Mouse (Mus musculus): ENCODE measurements around the gene Phf2. TPM values are rescaled to one million over a fixed set of nuclear protein-coding genes. Genes with fewer than 3 reads are reported as not detected.

Phf2 gene
- polyA plus RNA-seq, 1 experiment from 2014 or later, result 9.9 TPM

GRCm38 (mm10) chr13:48864673-48865356, 6.1 kb downstream of the Phf2 start:
- H3K27ac ChIP-seq (ENCODE audit: low read depth), result no peak overlapping the region
- H3K9me3 ChIP-seq (ENCODE audit: control insufficient read depth, low read length), result no peaks in the 10 kb centered on the region
- H3K27me3 ChIP-seq (replicated peaks; ENCODE audit: control insufficient read depth, insufficient read depth, low read length), result no peaks in the 10 kb centered on the region
- no peaks in the 10 kb centered on the region for H3K36me3 ChIP-seq (ENCODE audit: control insufficient read depth, insufficient read depth, low read length)
- no peak for ATAC-seq (replicated peaks; ENCODE audit: low FRiP score, low TSS enrichment, low read depth)
- peaks cover 42% of the 10 kb centered on the region for H3K4me1 ChIP-seq (replicated peaks; ENCODE audit: control insufficient read depth, insufficient read depth, low read length)
- no peak overlapping the region for H3K4me2 ChIP-seq (ENCODE audit: low read length)
- no peak for DNase-seq (ENCODE audit: low spot score)
- H3K9ac ChIP-seq (ENCODE audit: low read length), result no peak overlapping the region
- no peak overlapping the region for H3K4me3 ChIP-seq (ENCODE audit: low read depth, low read length)
- WGBS, result 69% methylated on average over 12 of the region's 12 CpGs

- Histone ChIP-seq H3K4me3 (ENCODE audit: low read depth, low read length) (no peak overlapping the region), H3K36me3 (ENCODE audit: control insufficient read depth, insufficient read depth, low read length) (no peaks in the 10 kb centered on the region), H3K4me2 (ENCODE audit: low read length) (no peak overlapping the region), H3K4me1 (replicated peaks; ENCODE audit: control insufficient read depth, insufficient read depth, low read length) (peaks cover 34% of the 10 kb centered on the region), H3K27ac (ENCODE audit: low read depth) (no peak overlapping the region), H3K9me3 (ENCODE audit: control insufficient read depth, low read length) (no peaks in the 10 kb centered on the region), H3K27me3 (replicated peaks; ENCODE audit: control insufficient read depth, insufficient read depth, low read length) (no peaks in the 10 kb centered on the region), H3K9ac (ENCODE audit: low read length) (no peak overlapping the region)
- no peak for ATAC-seq (replicated peaks; ENCODE audit: low FRiP score, low TSS enrichment, low read depth)
- DNase-seq (ENCODE audit: low spot score), result no peak
- 55% methylated on average over 9 of the region's 9 CpGs for WGBS
These were observed 7.4 kb downstream of the Phf2 start for GRCm38 (mm10) chr13:48863556-48863955.

GRCm38 (mm10) chr13:48861913-48862312, 9.0 kb downstream of the Phf2 start:
- WGBS, result 90% methylated on average over 1 of the region's 1 CpGs
- no peak overlapping the region for H3K4me3 ChIP-seq (ENCODE audit: low read depth, low read length)
- H3K27me3 ChIP-seq (replicated peaks; ENCODE audit: control insufficient read depth, insufficient read depth, low read length), result no peaks in the 10 kb centered on the region
- no peak overlapping the region for H3K27ac ChIP-seq (ENCODE audit: low read depth)
- no peak overlapping the region for H3K9ac ChIP-seq (ENCODE audit: low read length)
- DNase-seq (ENCODE audit: low spot score) (no peak), ATAC-seq (replicated peaks; ENCODE audit: low FRiP score, low TSS enrichment, low read depth) (no peak)
- no peaks in the 10 kb centered on the region for H3K9me3 ChIP-seq (ENCODE audit: control insufficient read depth, low read length)
- H3K4me1 ChIP-seq (replicated peaks; ENCODE audit: control insufficient read depth, insufficient read depth, low read length), result peaks cover 38% of the 10 kb centered on the region
- H3K4me2 ChIP-seq (ENCODE audit: low read length), result no peak overlapping the region
- H3K36me3 ChIP-seq (ENCODE audit: control insufficient read depth, insufficient read depth, low read length), result no peaks in the 10 kb centered on the region

- DNase-seq (ENCODE audit: low spot score), result no peak
- H3K9ac ChIP-seq (ENCODE audit: low read length), result no peak overlapping the region
- no peak overlapping the region for H3K4me2 ChIP-seq (ENCODE audit: low read length)
- no peaks in the 10 kb centered on the region for H3K27me3 ChIP-seq (replicated peaks; ENCODE audit: control insufficient read depth, insufficient read depth, low read length)
- no peak overlapping the region for H3K27ac ChIP-seq (ENCODE audit: low read depth)
- H3K4me1 ChIP-seq (replicated peaks; ENCODE audit: control insufficient read depth, insufficient read depth, low read length), result peaks cover 45% of the 10 kb centered on the region
- no peaks in the 10 kb centered on the region for H3K36me3 ChIP-seq (ENCODE audit: control insufficient read depth, insufficient read depth, low read length)
- H3K9me3 ChIP-seq (ENCODE audit: control insufficient read depth, low read length), result no peaks in the 10 kb centered on the region
- no peak overlapping the region for H3K4me3 ChIP-seq (ENCODE audit: low read depth, low read length)
- 55% methylated on average over 4 of the region's 4 CpGs for WGBS
- no peak for ATAC-seq (replicated peaks; ENCODE audit: low FRiP score, low TSS enrichment, low read depth)
These were observed 12.1 kb downstream of the Phf2 start for GRCm38 (mm10) chr13:48858779-48859178.

GRCm38 (mm10) chr13:48858054-48858453, 12.9 kb downstream of the Phf2 start:
- no peak for DNase-seq (ENCODE audit: low spot score)
- H3K27ac ChIP-seq (ENCODE audit: low read depth), result no peak overlapping the region; the same call in 1 of the 2 replicates
- H3K9me3 ChIP-seq (ENCODE audit: control insufficient read depth, low read length), result no peaks in the 10 kb centered on the region
- 68% methylated on average over 6 of the region's 6 CpGs for WGBS
- no peaks in the 10 kb centered on the region for H3K36me3 ChIP-seq (ENCODE audit: control insufficient read depth, insufficient read depth, low read length)
- no peaks in the 10 kb centered on the region for H3K27me3 ChIP-seq (replicated peaks; ENCODE audit: control insufficient read depth, insufficient read depth, low read length)
- no peak overlapping the region for H3K9ac ChIP-seq (ENCODE audit: low read length)
- no peak for ATAC-seq (replicated peaks; ENCODE audit: low FRiP score, low TSS enrichment, low read depth)
- peaks cover 46% of the 10 kb centered on the region for H3K4me1 ChIP-seq (replicated peaks; ENCODE audit: control insufficient read depth, insufficient read depth, low read length)
- H3K4me3 ChIP-seq (ENCODE audit: low read depth, low read length), result no peak overlapping the region
- no peak overlapping the region for H3K4me2 ChIP-seq (ENCODE audit: low read length)

DNA sequence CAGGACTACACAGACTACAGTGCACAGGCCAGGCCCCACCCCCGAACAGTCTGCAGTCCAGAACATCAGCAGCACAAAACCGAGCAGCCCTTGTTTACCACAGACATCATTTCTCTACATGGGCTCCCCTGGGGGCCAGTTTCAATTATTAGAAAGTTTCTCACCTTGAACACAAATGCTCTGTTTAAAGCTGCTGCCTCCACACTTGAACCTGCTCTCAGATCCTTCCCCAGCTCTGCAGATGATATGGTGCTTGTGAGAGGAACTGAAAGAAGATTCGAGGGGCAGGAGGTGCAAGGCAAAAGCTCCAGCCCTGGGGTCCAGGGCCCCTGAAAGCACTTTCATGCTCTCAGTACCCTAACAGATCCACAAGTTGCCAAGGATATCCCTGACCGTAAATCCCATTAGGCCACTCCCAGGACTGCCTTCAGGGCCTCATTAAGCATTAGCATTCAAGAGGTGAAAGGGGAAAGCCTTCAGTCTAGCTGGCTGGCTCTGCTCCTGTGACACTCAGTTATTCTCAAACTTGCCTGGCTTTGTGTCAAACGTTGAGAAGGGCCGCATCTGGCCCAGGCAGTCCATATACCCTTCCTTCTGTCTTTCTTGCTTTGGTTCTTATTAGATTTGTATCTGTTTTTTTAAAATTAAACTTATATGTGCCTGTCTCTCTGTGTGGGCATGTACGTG, 13.5 kb downstream of the Phf2 start:
- Histone ChIP-seq H3K9ac (ENCODE audit: low read length) (no peak overlapping the region), H3K9me3 (ENCODE audit: control insufficient read depth, low read length) (no peaks in the 10 kb centered on the region), H3K4me1 (replicated peaks; ENCODE audit: control insufficient read depth, insufficient read depth, low read length) (peaks cover 50% of the 10 kb centered on the region), H3K27me3 (replicated peaks; ENCODE audit: control insufficient read depth, insufficient read depth, low read length) (no peaks in the 10 kb centered on the region), H3K4me3 (ENCODE audit: low read depth, low read length) (no peak overlapping the region), H3K27ac (ENCODE audit: low read depth) (peak overlapping the region; percentile 23; the same call in 1 of the 2 replicates), H3K4me2 (ENCODE audit: low read length) (no peak overlapping the region), H3K36me3 (ENCODE audit: control insufficient read depth, insufficient read depth, low read length) (no peaks in the 10 kb centered on the region)
- 29% methylated on average over 7 of the region's 7 CpGs for WGBS
- ATAC-seq (replicated peaks; ENCODE audit: low FRiP score, low TSS enrichment, low read depth) (no peak; the same call in 1 of the 2 replicates), DNase-seq (ENCODE audit: low spot score) (no peak)

DNA sequence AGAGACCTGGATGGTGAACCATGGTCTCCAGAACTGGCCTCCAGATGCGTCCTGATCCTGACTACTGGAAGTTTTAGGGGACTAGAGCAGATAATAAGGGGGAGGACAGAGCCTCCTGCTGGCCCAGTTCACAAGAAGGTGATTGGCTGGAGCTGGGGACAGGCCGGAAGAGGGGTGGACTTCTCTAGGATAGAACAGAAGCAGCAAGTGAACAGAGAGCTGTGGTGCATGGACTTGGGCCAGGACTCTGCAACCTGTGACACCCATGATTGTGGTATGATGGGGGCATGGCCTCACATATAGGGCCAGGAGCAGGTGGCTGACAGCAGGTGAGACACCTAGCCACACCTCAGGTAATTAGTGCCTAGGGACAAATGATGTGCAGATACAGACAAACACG, 17.0 kb downstream of the Phf2 start:
- Histone ChIP-seq H3K27ac (ENCODE audit: low read depth) (peak overlapping the region; percentile 62; the same call in 1 of the 2 replicates), H3K36me3 (ENCODE audit: control insufficient read depth, insufficient read depth, low read length) (no peaks in the 10 kb centered on the region), H3K4me1 (replicated peaks; ENCODE audit: control insufficient read depth, insufficient read depth, low read length) (peaks cover 56% of the 10 kb centered on the region), H3K4me2 (ENCODE audit: low read length) (no peak overlapping the region), H3K9ac (ENCODE audit: low read length) (no peak overlapping the region), H3K27me3 (replicated peaks; ENCODE audit: control insufficient read depth, insufficient read depth, low read length) (no peaks in the 10 kb centered on the region), H3K9me3 (ENCODE audit: control insufficient read depth, low read length) (no peaks in the 10 kb centered on the region), H3K4me3 (ENCODE audit: low read depth, low read length) (no peak overlapping the region)
- peak; percentile 40 for ATAC-seq (replicated peaks; ENCODE audit: low FRiP score, low TSS enrichment, low read depth)
- WGBS, result 39% methylated on average over 3 of the region's 3 CpGs
- DNase-seq (ENCODE audit: low spot score), result no peak

- ATAC-seq (replicated peaks; ENCODE audit: low FRiP score, low TSS enrichment, low read depth) (peak; percentile 56), DNase-seq (ENCODE audit: low spot score) (no peak)
These were observed 17.4 kb downstream of the Phf2 start for GRCm38 (mm10) chr13:48853475-48853874.

More at GRCm38 (mm10) chr13:48853475-48853874, 17.4 kb downstream of the Phf2 start:
- WGBS, result 21% methylated on average over 2 of the region's 2 CpGs
- no peaks in the 10 kb centered on the region for H3K9me3 ChIP-seq (ENCODE audit: control insufficient read depth, low read length)
- no peaks in the 10 kb centered on the region for H3K27me3 ChIP-seq (replicated peaks; ENCODE audit: control insufficient read depth, insufficient read depth, low read length)
- peak overlapping the region; percentile 62 for H3K27ac ChIP-seq (ENCODE audit: low read depth)
- no peak overlapping the region for H3K9ac ChIP-seq (ENCODE audit: low read length)
- peaks cover 52% of the 10 kb centered on the region for H3K4me1 ChIP-seq (replicated peaks; ENCODE audit: control insufficient read depth, insufficient read depth, low read length)
- 0 out of 2 replicates have a peak, but pooled peaks cover 1% of the 10 kb centered on the region for H3K36me3 ChIP-seq (ENCODE audit: control insufficient read depth, insufficient read depth, low read length)
- no peak overlapping the region for H3K4me3 ChIP-seq (ENCODE audit: low read depth, low read length)
- H3K4me2 ChIP-seq (ENCODE audit: low read length), result no peak overlapping the region
